Mouse (Mus musculus) kidney, adult 11 months (tissue): ENCODE results near the gene Epx.

Experiments
- DNase-seq: peaks from one replicate; pipeline ENCODE4 v3.0.0; 2022

The Epx gene

DNA sequence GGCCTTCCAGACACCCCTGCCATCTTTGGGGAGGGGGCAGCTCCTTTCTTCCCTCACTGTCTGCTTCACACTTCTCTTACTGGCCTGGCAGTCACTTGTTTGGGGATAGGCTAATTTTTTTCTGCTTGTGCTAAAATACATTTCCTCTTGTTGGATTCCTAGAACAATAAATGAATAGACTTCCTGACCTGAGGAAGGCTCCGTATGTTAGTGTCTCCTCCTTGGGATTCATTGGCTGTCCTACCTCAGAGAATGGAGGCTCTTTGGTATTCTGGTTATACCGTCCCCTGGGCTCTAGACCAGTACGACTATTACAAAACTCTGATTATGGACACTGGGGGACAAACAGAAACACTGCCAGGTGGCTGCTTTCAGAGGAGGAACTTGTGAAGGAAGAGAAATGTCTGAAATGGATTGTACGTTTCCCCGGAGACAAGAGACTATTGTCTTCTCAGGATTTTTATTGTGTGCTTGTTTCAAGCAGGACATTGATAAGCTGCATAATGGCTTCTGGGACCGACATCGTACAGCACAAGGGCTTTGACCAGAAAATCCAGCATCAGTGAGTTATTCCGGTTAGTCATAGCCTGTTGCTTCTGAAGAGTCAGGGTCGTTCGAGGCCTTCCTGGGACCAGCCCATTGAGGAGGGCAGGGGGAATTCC, 47.0 kb downstream of the Epx start, which contains the start of gene Lpo:
Gene Lpo (minus strand): TSS at position 51 of the 662 bp plus-strand sequence.
- no peak for DNase-seq

DNA sequence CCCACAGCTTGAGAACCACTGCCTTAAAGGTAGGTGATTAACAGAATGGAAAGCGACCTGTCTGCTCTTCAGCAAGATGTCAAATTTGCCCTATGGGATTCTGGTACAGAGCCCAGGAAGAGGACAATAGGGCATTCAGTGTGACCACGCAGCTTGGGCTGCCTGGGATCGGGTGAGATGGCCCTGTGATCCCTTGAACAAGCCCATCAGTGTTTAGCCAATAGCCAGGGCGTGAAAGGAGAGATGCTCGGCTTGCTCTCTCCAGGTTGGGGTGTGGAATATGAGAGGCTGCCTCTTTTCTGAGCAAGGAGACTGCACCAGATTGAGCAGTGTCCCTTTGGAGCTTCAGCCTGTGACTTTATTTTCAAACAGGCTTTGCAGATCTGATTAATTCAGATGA, 53.8 kb downstream of the Epx start:
- no peak for DNase-seq

DNA sequence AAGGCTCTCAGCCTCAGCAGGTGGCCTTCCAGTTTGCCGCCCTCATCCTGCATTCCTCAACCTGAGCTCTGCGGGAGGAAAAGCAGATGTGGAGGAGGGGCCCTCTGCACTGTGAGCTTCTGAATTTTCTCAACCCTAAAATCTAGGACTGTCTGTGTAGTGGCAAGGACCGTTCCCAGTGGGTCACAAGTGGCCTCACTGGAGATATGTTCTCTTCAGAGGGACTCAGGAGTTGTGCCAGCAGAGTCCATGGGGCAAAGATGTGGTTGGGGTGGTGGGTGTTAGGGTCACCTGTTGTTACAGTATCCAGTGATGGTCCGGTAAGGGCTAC, 57.9 kb downstream of the Epx start:
- DNase-seq = no peak

DNA sequence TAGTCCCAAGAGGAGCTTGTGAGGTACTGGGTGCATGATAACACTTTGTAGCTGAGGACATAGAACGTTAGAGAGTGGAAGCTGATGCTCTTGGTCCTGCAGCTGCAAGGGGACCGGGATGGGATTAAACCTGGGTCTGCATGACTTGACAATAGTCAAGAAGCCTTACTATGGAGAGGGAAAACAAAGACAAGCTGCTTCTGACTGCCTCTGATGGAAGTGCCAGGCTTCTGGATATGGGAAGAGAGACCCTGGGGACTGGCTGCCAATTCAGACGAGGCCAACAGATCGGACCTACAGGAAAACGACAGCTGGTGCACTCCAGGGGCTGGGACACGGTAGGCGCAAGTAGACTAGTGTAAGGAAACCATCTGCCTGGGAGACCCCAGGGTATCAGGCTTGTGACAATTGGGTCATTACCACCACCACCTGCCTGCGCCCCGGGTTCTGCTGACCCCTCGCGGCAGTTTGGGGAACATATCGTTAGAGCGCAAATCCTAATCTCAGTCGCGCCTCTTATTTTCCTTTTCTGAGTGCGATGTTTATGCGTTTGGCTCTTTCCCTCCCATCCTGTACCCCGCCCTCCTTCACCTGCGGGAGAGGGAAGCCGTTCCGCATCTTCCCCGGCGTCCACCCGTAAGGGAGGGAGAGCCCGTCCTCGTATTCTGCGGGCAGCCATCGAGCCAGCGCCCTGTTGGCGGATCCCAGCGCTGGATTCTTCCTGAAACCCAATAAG, 58.5 kb downstream of the Epx start:
- peak; percentile 4 for DNase-seq

DNA sequence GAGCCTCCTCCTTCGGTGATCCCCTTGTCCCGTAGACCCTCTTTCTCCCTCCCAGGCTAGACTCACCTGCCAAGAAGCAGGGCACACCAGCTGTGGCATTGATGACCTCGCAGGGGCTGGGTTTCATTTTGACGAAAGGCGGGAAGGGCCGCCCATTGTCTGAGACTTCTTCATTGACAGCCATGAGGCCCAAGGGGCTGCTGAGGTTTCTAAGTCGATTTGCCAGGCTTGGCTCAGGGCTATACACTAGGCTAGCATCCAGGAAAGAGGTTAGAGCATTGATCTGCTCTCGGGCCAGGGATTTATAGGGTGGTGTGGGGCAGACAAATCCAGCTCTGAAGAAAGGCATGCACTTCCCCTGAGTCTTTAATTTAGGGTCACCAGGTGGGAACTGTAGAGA, 60.5 kb downstream of the Epx start:
- no peak for DNase-seq
